Mouse (Mus musculus) forebrain, embryonic 12.5 days (tissue): ENCODE results near the gene Gm20388. TPM values are rescaled to one million over a fixed set of nuclear protein-coding genes. Genes with fewer than 3 reads are reported as not detected.

Experiments
- ATAC-seq: fragments of 200-750 bp; cut with Nextera tagmentation; 2 replicates; pipeline ENCODE4 v1.8.0; 2017; ENCODE audit warnings: moderate TSS enrichment; ENCODE audit not compliant: low FRiP score
- H3K27ac ChIP-seq: fragments of 300-500 bp; sonication (generic); 2 replicates; pipeline ENCODE4 v1.5.1; 2016; ENCODE audit warnings: mild to moderate bottlenecking
- H3K27me3 ChIP-seq: fragments of 300-500 bp; sonication (generic); 2 replicates; pipeline ENCODE4 v1.6.1; 2016; ENCODE audit warnings: mild to moderate bottlenecking
- H3K36me3 ChIP-seq: fragments of 300-500 bp; sonication (generic); replicated peaks from 2 replicates; pipeline ENCODE4 v1.6.1; 2016; ENCODE audit warnings: mild to moderate bottlenecking
- H3K4me1 ChIP-seq: fragments of 300-500 bp; sonication (generic); 2 replicates; pipeline ENCODE4 v1.6.1; 2016
- H3K4me2 ChIP-seq: fragments of 300-500 bp; sonication (generic); 2 replicates; pipeline ENCODE4 v1.6.1; 2016; ENCODE audit warnings: mild to moderate bottlenecking, moderate library complexity
- H3K4me3 ChIP-seq: fragments of 300-500 bp; sonication (generic); replicated peaks from 2 replicates; pipeline ENCODE4 v1.5.1; 2016; ENCODE audit warnings: mild to moderate bottlenecking
- H3K9ac ChIP-seq: fragments of 300-500 bp; sonication (generic); 2 replicates; pipeline ENCODE4 v1.6.1; 2016; ENCODE audit warnings: mild to moderate bottlenecking
- H3K9me3 ChIP-seq: fragments of 300-500 bp; sonication (generic); 2 replicates; pipeline ENCODE4 v1.6.1; 2016
- WGBS: fragments of 180-500 bp; shearing (Covaris S2); methylation state at CpG from one replicate; pipeline ENCODE4 v1.1.7; 2016; 5-methylcytosine and 5-hydroxymethylcytosine counted together
- polyA plus RNA-seq: library from polyadenylated mRNA; unstranded; fragments of >200 nt; fragmentation: Nextera tagmentation; extraction: Ambion mirVana; gene quantifications from 2 replicates; pipeline ENCODE4 v1.2.1, GENCODE M21; 2016

Gm20388 gene
- polyA plus RNA-seq, 1 experiment from 2014 or later, result not detected

DNA sequence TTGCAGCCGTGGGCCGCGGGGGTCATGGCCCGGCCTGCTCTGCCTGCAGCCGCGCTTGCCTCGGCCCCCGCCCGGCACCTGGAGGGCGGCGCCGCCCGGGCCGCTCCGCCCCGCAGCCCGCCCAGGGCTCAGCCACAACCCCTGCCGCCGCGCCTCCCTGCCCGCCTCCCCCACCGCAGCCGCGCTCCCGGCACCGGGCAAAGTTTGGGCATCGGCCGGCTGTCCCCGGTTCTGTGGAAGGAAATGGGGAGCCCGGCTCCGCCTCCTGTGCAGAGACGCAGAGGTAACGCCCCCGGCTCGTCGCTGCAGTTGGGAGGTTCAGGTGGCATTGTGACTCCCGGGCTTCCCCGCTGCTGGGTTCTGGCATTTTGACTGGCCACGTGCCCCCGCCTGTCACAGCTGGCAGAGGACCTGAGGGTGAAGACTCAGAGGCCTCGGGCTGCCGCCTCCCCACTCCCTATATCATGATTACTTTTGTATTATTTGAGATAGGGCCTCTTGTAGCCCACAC lies 723.7 kb downstream of the Gm20388 start:
- Histone ChIP-seq H3K4me1 (peaks cover 19% of the 10 kb centered on the region), H3K9ac (peak overlapping the region; percentile 63), H3K4me2 (peak overlapping the region; percentile 98), H3K27me3 (peaks cover 58% of the 10 kb centered on the region), H3K36me3 (no peaks in the 10 kb centered on the region), H3K27ac (no peak overlapping the region), H3K9me3 (no peaks in the 10 kb centered on the region), H3K4me3 (peak overlapping the region; percentile 61)
- ATAC-seq, result peak; percentile 41
- 0% methylated on average over 30 of the region's 42 CpGs for WGBS

DNA sequence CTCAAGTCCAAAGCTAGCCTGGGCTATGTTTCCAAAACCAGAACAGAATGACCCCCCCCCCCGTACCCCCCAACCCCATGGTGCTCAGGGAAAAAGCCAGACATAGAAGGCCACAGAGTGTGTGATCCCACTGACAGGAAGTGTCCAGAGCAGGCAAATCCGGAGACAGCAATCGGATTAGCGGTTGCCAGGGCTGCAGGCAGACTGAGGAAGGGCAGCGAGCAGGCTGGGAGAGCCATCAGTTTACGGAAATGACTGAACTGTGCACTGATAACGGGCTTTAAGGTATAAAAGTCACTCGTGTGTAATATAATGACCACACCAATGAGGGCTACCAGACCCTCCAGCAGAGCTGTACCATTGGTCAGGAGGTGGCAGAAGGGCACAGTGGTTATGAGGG lies 730.6 kb downstream of the Gm20388 start:
- 29% methylated on average over 8 of the region's 8 CpGs for WGBS
- Histone ChIP-seq H3K4me1 (peaks cover 8% of the 10 kb centered on the region; the same call in 1 of the 2 replicates), H3K9ac (no peak overlapping the region), H3K9me3 (no peaks in the 10 kb centered on the region), H3K4me2 (no peak overlapping the region), H3K4me3 (no peak overlapping the region), H3K27me3 (peaks cover 8% of the 10 kb centered on the region), H3K36me3 (no peaks in the 10 kb centered on the region), H3K27ac (no peak overlapping the region)
- no peak for ATAC-seq

DNA sequence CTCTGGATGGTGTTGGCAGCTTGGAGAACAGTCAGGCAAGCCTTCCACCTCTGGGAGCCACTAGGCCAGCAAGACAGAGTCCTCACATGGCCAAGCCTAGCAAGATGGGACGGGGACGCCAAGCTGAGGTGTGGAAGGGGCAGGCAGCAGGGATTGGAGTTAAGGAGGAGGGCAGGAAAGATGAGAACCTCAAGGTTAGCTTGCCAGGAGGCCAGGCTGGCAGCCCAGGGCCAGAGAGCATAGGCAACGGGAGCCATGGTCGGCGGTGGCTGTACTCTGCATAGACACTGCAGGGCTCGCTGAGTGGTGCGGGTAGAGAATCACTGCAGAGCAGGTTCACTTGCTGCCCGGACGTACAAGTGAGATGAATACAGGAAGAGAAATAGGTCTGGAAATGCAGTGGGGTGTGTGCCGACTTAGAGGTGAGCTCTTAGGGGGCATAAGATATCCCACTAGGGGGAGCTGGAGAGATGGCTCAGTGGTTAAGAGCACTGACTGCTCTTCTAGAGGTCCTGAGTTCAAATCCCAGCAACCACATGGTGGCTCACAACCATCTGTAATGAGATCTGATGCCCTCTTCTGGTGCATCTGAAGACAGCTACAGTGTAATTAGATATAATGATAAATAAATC lies 731.5 kb downstream of the Gm20388 start:
- Histone ChIP-seq H3K36me3 (no peaks in the 10 kb centered on the region), H3K9me3 (no peaks in the 10 kb centered on the region), H3K4me2 (no peak overlapping the region), H3K4me1 (peaks cover 8% of the 10 kb centered on the region; the same call in 1 of the 2 replicates), H3K27me3 (no peaks in the 10 kb centered on the region), H3K4me3 (no peak overlapping the region), H3K9ac (no peak overlapping the region), H3K27ac (no peak overlapping the region)
- WGBS, result 78% methylated on average over 10 of the region's 10 CpGs
- ATAC-seq, result no peak

DNA sequence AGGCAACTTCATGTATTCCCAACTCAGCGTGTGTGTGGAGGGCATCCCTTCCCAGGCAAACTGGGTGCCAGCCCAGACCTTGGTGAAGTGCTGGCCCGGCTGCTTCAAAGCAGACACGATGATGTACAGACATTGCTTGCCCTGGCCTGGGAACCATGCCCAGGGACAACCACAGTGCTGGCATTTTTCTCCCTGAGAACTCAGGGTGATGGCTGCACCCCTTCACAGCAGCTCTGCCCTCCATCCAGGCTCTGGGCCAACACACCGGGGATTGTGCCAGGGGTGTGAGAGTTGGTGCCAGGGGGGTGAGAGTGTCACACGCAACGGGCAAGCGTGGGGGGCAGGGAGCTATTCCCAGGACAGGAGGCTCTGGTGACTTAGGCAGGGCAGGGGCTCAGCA lies 734.0 kb downstream of the Gm20388 start:
- WGBS, result 82% methylated on average over 7 of the region's 7 CpGs
- Histone ChIP-seq H3K4me2 (no peak overlapping the region), H3K4me1 (peaks cover 17% of the 10 kb centered on the region; the same call in 1 of the 2 replicates), H3K36me3 (no peaks in the 10 kb centered on the region), H3K9me3 (no peaks in the 10 kb centered on the region), H3K27ac (no peak overlapping the region), H3K9ac (no peak overlapping the region), H3K27me3 (no peaks in the 10 kb centered on the region), H3K4me3 (no peak overlapping the region)
- ATAC-seq, result no peak

DNA sequence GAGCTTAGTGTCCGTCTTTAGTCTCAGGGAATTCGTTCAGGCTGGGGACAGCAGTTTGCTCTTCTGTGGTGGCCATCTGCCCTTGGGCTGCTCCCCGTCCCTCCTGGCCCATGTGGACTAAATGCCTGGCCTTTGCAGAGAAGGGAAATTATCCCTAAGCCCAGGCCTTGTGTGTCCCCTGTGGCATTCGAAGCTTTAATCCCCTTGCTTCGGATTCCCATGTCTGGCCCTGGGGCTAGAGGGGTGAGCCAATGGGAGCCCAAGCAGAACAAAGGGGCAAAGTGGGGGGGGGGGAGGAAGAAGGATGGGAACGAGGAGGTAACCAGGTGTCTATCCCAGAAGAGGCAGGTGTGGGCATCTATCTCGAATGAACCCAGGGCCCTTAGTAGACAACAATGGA lies 736.9 kb downstream of the Gm20388 start, which contains the start of gene 1190005I06Rik:
1190005I06Rik (minus strand) TSS at position 101 of the 400 bp plus-strand sequence.
- no peak for ATAC-seq
- Histone ChIP-seq H3K27me3 (no peaks in the 10 kb centered on the region), H3K4me1 (peaks cover 9% of the 10 kb centered on the region; the same call in 1 of the 2 replicates), H3K36me3 (no peaks in the 10 kb centered on the region), H3K9ac (no peak within 1 kb of the TSS), H3K27ac (no peak within 1 kb of the TSS), H3K4me3 (no peak within 1 kb of the TSS), H3K4me2 (no peak within 1 kb of the TSS), H3K9me3 (no peaks in the 10 kb centered on the region)
- 21% methylated on average over 7 of the region's 7 CpGs for WGBS

DNA sequence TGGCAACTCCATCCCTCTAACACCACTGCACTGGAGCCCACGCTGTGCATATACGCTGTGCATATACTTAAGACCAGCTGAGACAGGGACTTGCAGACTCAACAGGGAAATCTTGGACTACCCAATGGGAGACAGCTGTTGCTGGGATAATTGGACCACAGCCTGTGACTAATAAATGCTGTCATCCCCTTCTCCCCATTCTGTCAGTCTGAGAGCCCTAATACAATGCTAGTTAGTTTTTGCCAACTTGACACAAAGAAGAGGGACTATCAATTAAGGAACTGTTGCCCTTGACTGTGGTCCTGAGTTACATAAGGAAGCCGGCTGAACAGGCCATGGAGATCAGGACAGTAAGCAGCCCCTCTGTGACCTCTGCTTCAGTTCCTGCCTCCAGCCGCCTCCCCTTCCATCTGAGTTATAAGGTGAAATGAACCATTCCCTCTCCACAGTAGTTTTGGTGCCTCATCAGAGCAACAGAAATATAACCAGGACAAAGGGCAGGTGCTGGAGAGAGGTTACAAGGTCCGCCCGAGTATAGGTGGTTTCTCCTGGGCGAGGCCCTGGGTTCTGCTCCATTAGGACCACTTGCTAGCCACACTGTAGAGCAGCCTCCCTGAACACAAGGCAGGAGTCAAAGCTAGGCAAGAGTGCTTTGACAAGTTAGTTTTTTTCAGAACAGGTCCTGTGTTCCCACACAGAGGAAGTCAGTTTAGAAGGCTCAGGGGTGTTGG lies 745.8 kb downstream of the Gm20388 start:
- Histone ChIP-seq H3K27ac (no peak overlapping the region), H3K36me3 (peaks cover 64% of the 10 kb centered on the region), H3K4me2 (no peak overlapping the region), H3K27me3 (no peaks in the 10 kb centered on the region), H3K9me3 (no peaks in the 10 kb centered on the region), H3K4me3 (no peak overlapping the region), H3K9ac (no peak overlapping the region), H3K4me1 (no peaks in the 10 kb centered on the region)
- 89% methylated on average over 7 of the region's 7 CpGs for WGBS
- ATAC-seq, result no peak

DNA sequence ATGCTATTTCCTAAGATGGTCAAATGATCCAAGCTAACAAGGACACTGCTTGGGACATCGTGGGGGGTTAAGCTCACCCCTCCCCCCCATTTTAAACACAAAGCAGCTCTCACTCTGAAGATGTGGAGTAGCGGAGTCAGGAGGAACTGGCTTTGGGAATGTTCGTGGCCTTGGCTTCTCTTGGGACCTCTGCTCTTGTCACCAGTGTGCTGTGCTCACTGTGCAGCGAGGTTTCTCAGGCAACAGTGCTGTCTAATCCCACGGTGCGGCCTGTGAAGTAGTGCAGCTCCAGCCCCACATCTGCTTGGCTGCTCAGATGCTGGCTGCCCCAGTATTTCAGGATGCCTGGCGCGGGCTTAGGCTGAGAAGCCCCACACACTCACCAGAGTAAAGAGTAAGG lies 746.8 kb downstream of the Gm20388 start:
- Histone ChIP-seq H3K27me3 (no peaks in the 10 kb centered on the region), H3K4me1 (no peaks in the 10 kb centered on the region), H3K9ac (no peak overlapping the region), H3K9me3 (no peaks in the 10 kb centered on the region), H3K36me3 (peaks cover 64% of the 10 kb centered on the region), H3K27ac (no peak overlapping the region), H3K4me3 (no peak overlapping the region), H3K4me2 (no peak overlapping the region)
- WGBS, result 93% methylated on average over 8 of the region's 8 CpGs
- no peak for ATAC-seq

DNA sequence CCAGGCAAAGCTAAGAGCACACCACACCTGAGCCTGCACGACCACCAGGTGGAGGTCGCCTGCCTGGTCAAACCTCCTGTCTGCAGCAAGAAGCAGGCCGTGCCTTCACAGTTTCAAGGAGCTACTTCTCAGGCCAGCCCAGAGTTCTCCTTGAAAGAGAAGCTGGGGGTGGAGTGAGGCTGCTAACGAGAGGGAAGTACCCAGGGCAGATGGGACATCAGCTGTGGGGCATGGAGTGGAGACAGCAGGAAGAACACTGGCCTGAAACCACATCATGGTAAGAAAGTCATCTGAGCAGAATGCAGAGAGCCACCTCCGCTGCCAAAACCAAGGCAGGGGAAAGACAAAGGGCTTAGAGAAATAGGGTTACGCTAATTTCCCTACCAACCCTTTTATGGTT lies 753.9 kb downstream of the Gm20388 start:
- Histone ChIP-seq H3K27me3 (no peaks in the 10 kb centered on the region), H3K4me1 (peaks cover 38% of the 10 kb centered on the region), H3K9ac (no peak overlapping the region), H3K9me3 (no peaks in the 10 kb centered on the region), H3K4me2 (no peak overlapping the region), H3K27ac (no peak overlapping the region), H3K36me3 (0 out of 2 replicates have a peak, but pooled peaks cover 4% of the 10 kb centered on the region), H3K4me3 (no peak overlapping the region)
- no peak for ATAC-seq
- 76% methylated on average over 6 of the region's 6 CpGs for WGBS

DNA sequence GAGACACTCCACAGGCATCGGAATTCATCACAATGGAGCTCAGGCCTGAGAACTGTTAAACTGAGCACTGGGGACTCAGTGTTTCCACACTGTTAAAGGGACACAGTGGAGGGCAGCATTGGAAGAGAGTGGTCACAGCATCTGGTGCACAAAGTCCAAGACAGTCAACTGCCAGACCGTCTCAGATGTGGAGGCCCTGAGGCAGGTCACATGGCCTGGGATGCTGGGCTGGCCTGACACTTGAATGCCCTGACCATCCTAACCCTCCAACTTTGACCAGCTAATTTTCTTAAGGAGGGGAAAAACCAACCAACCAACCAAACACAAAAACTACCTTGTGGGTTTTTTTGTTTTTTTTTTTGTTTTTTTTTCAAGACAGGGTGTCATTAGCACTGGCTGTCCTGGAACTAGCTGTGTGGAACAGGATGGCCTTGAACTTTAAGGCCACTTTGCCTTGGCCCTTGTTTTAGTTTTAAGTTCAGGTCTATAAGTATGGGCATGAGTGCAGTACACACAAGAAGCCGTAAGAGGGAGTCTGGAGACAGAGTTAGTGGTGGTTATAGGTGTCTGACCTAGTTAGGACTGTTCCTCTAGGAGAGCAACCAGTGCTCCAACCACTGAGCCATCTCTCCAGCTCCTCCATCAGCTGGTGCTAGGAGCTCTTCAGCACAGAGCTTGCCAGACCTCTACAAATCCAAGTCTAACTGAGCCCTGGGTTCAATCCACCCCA lies 755.2 kb downstream of the Gm20388 start:
- H3K27me3 ChIP-seq, result no peaks in the 10 kb centered on the region
- 70% methylated on average over 3 of the region's 3 CpGs for WGBS
- H3K4me2 ChIP-seq, result peak overlapping the region; percentile 83
- H3K4me3 ChIP-seq, result no peak overlapping the region
- no peak overlapping the region for H3K9ac ChIP-seq
- no peaks in the 10 kb centered on the region for H3K9me3 ChIP-seq
- no peak overlapping the region for H3K27ac ChIP-seq
- no peak for ATAC-seq
- peaks cover 12% of the 10 kb centered on the region for H3K36me3 ChIP-seq
- H3K4me1 ChIP-seq, result peaks cover 43% of the 10 kb centered on the region

DNA sequence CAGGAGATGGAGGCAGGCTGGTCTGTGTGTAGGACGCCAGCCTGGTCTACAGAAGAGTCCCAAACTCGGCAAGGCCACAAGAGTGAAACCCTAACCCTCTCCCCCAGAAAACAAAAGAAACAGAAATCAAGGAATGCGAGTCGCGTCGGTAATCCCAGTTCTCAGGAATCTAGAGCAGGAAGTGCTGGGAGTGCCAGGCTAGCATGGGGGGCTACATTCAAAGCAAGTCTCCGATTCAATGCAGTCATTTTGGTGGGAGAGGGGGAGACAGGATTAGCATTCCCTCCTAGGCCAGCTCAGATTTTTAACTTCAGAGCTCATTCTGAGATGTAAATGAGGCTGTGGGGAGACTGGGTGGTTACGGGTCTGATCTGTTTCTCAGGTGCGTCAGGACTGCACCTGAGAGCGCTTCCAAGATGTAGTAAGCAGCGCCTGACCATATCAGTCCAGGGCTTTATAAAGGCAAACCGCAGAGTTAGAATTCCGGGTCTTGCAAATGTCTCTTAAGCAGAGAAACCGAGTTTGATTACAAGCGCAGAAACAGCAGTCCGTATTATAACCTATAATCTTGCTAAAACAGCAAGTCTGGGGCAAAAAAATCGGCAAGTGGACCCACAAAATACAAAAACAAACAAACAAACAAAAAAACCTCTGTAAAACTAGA lies 756.3 kb downstream of the Gm20388 start:
- Histone ChIP-seq H3K27me3 (no peaks in the 10 kb centered on the region), H3K27ac (0 out of 2 replicates have a peak overlapping the region, but pooled peaks have one; percentile 88), H3K4me3 (peak overlapping the region; percentile 94), H3K36me3 (peaks cover 23% of the 10 kb centered on the region), H3K4me2 (peak overlapping the region; percentile 83), H3K4me1 (peaks cover 51% of the 10 kb centered on the region), H3K9ac (peak overlapping the region; percentile 96), H3K9me3 (no peaks in the 10 kb centered on the region)
- 2% methylated on average over 17 of the region's 17 CpGs for WGBS
- no peak for ATAC-seq

DNA sequence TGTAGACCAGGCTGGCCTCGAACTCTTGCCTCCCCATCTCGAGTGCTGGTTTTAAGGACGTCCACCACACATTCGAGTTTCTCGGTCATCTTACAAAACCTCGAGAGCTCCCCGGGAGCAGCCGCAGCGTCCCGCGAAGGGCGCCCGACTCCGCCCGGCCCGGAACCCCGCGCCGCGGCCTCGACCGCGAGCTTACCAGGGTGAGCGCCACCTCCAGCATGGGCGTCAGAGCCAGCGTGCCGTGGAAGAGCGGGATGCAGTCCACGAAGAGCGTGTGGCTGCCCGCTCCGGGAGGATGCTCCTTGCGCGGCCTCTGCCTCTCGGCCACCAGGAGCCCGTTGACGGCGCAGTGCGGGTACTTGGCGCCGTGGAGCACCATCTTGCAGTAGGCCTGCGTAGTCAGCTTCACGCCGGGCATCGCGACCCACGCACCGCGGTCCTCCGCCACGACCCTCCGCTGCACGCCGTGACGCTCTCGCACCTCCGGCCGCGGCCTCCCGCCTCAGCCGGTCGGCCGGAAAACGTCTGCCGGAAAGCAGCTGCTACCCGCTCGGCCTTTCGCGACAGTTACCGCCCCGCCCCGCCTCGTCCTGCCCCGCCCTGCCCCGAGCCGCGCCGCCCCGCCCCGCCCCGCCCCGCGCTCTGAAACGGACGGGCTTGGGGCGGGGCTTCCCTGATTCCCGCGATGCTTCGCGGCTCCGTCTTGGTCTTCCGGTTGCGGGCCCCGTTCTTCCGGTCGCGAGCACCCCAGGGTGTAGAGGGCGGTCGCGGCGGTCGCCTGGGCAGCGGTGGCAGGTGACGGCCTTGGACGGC lies 757.1 kb downstream of the Gm20388 start, which contains the start of the genes Gm27021 and Cox4i1:
Gm27021 (minus strand) TSS at position 519 of the 813 bp plus-strand sequence.
Cox4i1 (plus strand) TSS at position 662 of the 813 bp plus-strand sequence.
- no peaks in the 10 kb centered on the region for H3K9me3 ChIP-seq
- peak within 1 kb of the TSS; percentile 83 for H3K4me2 ChIP-seq
- under 1% methylated on average over 95 of the region's 105 CpGs for WGBS
- H3K9ac ChIP-seq, result peak within 1 kb of the TSS; percentile 96
- H3K4me1 ChIP-seq, result peaks cover 51% of the 10 kb centered on the region
- ATAC-seq, result peak; percentile 93
- H3K27ac ChIP-seq, result peak within 1 kb of the TSS; percentile 88
- H3K27me3 ChIP-seq, result no peaks in the 10 kb centered on the region
- peak within 1 kb of the TSS; percentile 94 for H3K4me3 ChIP-seq
- H3K36me3 ChIP-seq, result peaks cover 31% of the 10 kb centered on the region
